Mouse (Mus musculus) adrenal gland, postnatal 0 days (tissue): ENCODE data around the gene Zdhhc8. TPM values are rescaled to one million over a fixed set of nuclear protein-coding genes. Genes with fewer than 3 reads are reported as not detected.

Experiments
- microRNA-seq: library from miRNA; unstranded; fragments of <30 nt; microRNA quantifications from one replicate; pipeline ENCODE4, GENCODE M21; 2016; ENCODE audit warnings: borderline replicate concordance; ENCODE audit not compliant: insufficient number of aligned reads
- polyA plus RNA-seq: library from polyadenylated mRNA; unstranded; fragments of >200 nt; fragmentation: Nextera tagmentation; extraction: Ambion mirVana; gene quantifications from 2 replicates; pipeline ENCODE4 v1.2.1, GENCODE M21; 2015

Zdhhc8 gene
- polyA plus RNA-seq = 10.3 and 14.5 TPM in 2 replicates

DNA sequence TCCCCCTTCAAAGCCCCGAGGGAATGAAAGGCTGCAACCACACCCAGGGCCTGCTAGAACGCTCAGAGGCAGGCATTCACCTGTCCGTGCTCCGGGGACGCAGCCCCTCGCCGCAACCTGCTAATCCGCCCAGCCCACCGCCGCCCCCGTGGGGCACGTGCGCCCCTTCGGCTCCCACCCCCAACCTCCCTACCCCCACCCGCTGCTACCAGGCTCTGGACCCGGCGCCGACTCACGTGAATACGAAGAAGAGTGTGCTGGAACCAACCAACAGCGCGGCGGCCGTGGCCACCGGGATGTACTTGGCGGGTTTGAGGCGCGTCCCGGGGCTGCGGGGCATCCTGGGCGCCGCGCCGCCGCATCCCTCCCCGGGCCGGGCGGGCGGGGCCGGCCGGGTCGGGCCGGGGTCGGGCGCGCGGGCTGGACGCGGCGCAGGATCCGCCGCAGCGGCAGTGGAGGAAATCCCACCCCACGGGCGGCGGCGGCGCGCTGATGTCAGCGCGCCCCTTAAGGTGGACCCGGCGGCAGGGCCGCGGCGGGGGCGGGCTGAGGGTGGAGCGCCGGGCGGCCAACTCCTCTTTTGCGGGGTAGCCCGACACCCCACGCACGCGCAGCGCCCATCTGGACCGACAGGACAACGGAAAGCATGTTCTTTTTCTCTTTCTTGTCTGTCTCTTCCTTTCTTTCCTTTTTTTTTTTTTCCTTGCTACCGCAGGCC, at the start of gene Zdhhc8:
Zdhhc8 (minus strand) TSS at position 466 of the 718 bp plus-strand sequence.

DNA sequence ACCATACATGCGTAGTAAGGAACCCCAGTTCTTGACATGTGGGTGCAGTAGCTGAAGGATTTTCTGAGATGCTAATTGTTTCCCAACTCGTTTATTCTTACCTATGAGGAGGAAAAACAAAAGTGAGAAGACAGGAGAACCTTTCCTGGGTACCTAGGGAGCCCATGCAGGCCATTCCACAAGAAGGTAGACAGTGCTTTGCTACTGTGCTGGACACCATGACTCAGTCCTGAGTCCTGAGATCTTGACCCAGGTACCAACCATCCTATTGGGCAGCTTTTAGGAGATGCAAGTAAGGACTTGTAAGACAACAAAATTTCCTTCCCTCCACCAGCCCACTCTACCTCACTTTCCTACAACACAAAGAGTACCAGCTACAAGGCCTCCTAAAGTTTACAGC, 23.3 kb upstream of the Zdhhc8 start, which contains the start of gene Gm49776:
Gm49776 (minus strand) TSS at position 101 of the 400 bp plus-strand sequence.

DNA sequence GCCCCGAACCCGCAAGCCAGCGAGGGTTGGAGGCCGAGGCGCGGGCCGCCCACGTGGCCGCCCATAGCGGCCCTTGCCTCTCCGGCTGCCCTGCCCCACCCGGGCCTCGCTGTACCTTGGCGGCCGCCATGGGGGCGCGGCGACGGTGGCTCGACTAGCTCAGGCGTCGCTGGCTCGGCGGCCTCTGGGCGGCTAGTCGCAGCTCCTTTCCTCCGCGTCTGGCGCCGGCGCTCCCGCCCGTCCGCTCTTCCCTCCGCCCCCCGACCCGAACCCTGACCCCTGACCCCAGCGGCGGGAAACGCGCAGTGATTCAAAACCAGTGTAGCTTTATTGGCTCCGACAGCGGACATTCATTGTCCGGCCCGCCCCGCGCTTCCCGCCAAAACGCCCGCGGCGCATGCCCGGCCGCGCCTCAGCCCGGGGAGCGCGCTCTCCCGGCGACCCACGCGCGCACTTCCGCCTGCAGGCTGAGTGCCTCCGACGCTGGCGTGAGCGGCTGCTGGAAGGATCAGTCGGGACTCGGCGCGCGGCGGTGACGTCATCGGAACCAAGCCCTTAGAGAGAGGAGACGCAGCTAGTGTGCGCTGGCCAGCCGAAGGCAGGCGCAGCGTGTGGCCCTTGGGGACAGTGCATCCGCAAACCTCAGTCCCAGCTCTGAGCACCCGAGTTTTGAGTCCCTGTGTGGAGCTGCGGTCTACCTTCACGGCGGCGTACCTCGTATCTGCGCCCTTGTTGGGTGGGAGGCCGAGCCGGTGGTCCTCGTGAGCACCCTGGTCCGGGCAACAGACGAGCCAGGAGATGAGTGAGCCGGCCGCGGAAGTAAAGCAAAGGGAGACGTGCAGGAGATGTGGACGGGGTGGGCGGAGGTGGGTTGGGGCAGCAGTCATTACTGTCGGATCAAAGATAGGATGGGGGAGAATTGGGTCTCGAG, 13.8 kb upstream of the Zdhhc8 start, which contains the start of the genes Trmt2a and Ranbp1:
Trmt2a (plus strand) TSS at position 247 of the 931 bp plus-strand sequence.
Ranbp1 (minus strand) TSS at position 300 of the 931 bp plus-strand sequence.

DNA sequence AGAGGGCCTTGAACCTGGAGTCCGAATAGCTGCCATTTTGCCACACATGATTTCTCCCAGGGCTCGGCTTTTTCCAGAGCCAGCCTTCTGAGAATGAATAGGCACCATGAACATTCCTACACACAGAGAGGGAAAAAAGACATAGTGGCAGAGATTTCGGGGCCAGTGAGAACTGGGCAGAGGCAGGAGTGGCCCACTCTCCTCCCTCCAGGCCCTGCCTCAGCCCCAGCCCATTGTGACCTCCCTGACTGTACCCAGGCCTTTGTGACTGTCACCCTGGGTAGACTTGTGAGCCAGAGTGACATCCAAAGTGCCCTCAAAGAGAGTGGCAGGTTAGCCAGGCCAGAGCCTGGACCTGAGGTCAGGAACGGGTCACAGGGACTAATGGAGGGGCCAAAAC, 17.4 kb downstream of the Zdhhc8 start, which contains the start of gene Ccdc188:
Ccdc188 (plus strand) TSS at position 301 of the 400 bp plus-strand sequence.

Small RNA genes within 50 kb of the gene (microRNA-seq; reads per million reads assigned to microRNA genes)
- gene Gm24572 (not detected), gene Mir1306 (188 reads per million, percentile 53 among the genes with 10 or more reads in this experiment)

Other genes starting within 250 kb of the Zdhhc8 start
- 105 and 116 TPM in 2 replicates for gene Dgcr6, start 182.3 kb downstream of the Zdhhc8 start, polyA plus RNA-seq
- gene Prodh, start 144.9 kb downstream of the Zdhhc8 start, polyA plus RNA-seq = 5.9 and 8.0 TPM in 2 replicates
- gene Rtn4r, start 107.5 kb downstream of the Zdhhc8 start, polyA plus RNA-seq = 1.0 and 1.9 TPM in 2 replicates
- 0.09 TPM in 1 of 2 replicates, not detected in the other for gene Ccdc188, start 17.3 kb downstream of the Zdhhc8 start, polyA plus RNA-seq
- gene Trmt2a, start 13.5 kb upstream of the Zdhhc8 start, polyA plus RNA-seq = 45.5 and 59.5 TPM in 2 replicates
- 348 and 379 TPM in 2 replicates for gene Ranbp1, start 13.6 kb upstream of the Zdhhc8 start, polyA plus RNA-seq
- 0.58 and 2.1 TPM in 2 replicates for gene Gm49776, start 23.2 kb upstream of the Zdhhc8 start, polyA plus RNA-seq
- gene Dgcr8, start 54.1 kb upstream of the Zdhhc8 start, polyA plus RNA-seq = 10.4 and 10.8 TPM in 2 replicates
- gene Tango2, start 113.0 kb upstream of the Zdhhc8 start, polyA plus RNA-seq = 53.7 and 54.3 TPM in 2 replicates
- gene Arvcf, start 113.0 kb upstream of the Zdhhc8 start, polyA plus RNA-seq = 20.3 and 24.3 TPM in 2 replicates
- gene Txnrd2, start 191.2 kb upstream of the Zdhhc8 start, polyA plus RNA-seq = 37.9 and 76.8 TPM in 2 replicates
- gene Comt, start 191.7 kb upstream of the Zdhhc8 start, polyA plus RNA-seq = 116 and 160 TPM in 2 replicates